Mouse (Mus musculus): Measurements from ENCODE around the gene Gm10392. TPM values are rescaled to one million over a fixed set of nuclear protein-coding genes. Genes with fewer than 3 reads are reported as not detected.
A peak's percentile ranks its signal among the peaks of the same experiment; 100 is the strongest.
"Not testable (repeated sequence)": the region's sequence is repeated elsewhere in the genome, so short reads cannot be mapped to it uniquely, and the experiment has no call there.

Gm10392 gene
- 0.17 TPM in 1 of 2 replicates, not detected in the other for polyA plus RNA-seq (2015; fragmentation: Nextera tagmentation; extraction: Ambion mirVana)

DNA sequence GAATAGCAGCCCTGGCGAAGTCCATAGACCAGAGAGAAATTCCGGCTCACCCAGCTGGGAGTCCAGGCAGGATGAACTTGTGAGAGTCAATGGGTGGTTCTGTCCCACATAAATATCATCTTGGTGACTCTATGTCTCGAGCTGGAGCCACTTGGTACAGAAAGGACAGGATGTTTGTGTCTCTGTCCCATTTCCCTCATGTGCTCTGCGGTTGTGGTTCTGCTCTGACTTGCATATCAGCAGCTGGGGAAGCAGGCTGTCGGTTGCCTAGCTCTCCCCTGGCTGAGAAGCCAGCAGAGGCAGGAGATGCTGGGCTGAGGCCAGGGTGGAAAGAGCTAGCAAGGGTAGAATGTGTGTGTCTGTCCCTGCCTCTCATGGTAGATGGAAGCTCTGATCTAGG lies at the start of gene Gm10392:
Gene Gm10392, minus strand, starts transcription at position 156 of the 400 bp plus-strand sequence.
- Histone ChIP-seq H3K4me1 (ENCODE audit: control insufficient read depth, insufficient read depth, low read length) (peaks cover 19% of the 10 kb centered on the region), H3K9me3 (replicated peaks; ENCODE audit: control insufficient read depth, low read length) (no peaks in the 10 kb centered on the region), H3K4me3 (replicated peaks; ENCODE audit: low read length) (no peak within 1 kb of the TSS), H3K27me3 (ENCODE audit: control insufficient read depth, insufficient read depth, low read length) (peaks cover 12% of the 10 kb centered on the region; the same call in 1 of the 2 replicates), H3K4me2 (ENCODE audit: low read depth, low read length) (no peak within 1 kb of the TSS), H3K36me3 (ENCODE audit: control insufficient read depth, insufficient read depth, low read length) (no peaks in the 10 kb centered on the region), H3K9ac (ENCODE audit: low read length) (peak within 1 kb of the TSS; percentile 9; the same call in 1 of the 2 replicates), H3K27ac (ENCODE audit: low read length) (no peak within 1 kb of the TSS; the same call in 1 of the 2 replicates)
- ATAC-seq (ENCODE audit: insufficient read depth, low FRiP score) = no peak
- 70% methylated on average over 5 of the region's 5 CpGs for WGBS

DNA sequence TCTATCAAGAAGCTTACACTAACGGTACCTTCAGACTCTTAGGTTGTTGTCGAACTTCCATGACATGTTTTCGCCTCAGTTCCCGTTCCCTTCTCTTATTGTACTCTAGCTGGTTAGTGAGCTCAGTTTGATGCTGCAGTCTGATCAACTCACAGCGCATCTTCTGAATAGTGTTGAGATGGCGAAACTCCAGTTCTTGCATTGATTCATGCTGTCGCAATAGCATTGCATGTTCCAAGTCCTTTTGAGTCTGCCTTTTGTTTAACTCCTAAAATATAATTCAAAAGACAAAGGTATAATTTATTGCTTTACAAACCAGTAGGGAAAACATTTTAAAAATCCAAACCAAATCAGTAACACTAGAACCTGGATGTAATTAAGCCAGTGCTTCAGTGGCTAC lies 26.3 kb upstream of the Gm10392 start:
- Histone ChIP-seq H3K9ac (ENCODE audit: low read length) (no peak overlapping the region), H3K36me3 (ENCODE audit: control insufficient read depth, insufficient read depth, low read length) (peaks cover 19% of the 10 kb centered on the region; the same call in 1 of the 2 replicates), H3K27me3 (ENCODE audit: control insufficient read depth, insufficient read depth, low read length) (no peaks in the 10 kb centered on the region), H3K4me2 (ENCODE audit: low read depth, low read length) (no peak overlapping the region), H3K4me1 (ENCODE audit: control insufficient read depth, insufficient read depth, low read length) (no peaks in the 10 kb centered on the region), H3K4me3 (replicated peaks; ENCODE audit: low read length) (no peak overlapping the region), H3K27ac (ENCODE audit: low read length) (no peak overlapping the region), H3K9me3 (replicated peaks; ENCODE audit: control insufficient read depth, low read length) (no peaks in the 10 kb centered on the region)
- ATAC-seq (ENCODE audit: insufficient read depth, low FRiP score) = no peak
- 93% methylated on average over 7 of the region's 7 CpGs for WGBS

DNA sequence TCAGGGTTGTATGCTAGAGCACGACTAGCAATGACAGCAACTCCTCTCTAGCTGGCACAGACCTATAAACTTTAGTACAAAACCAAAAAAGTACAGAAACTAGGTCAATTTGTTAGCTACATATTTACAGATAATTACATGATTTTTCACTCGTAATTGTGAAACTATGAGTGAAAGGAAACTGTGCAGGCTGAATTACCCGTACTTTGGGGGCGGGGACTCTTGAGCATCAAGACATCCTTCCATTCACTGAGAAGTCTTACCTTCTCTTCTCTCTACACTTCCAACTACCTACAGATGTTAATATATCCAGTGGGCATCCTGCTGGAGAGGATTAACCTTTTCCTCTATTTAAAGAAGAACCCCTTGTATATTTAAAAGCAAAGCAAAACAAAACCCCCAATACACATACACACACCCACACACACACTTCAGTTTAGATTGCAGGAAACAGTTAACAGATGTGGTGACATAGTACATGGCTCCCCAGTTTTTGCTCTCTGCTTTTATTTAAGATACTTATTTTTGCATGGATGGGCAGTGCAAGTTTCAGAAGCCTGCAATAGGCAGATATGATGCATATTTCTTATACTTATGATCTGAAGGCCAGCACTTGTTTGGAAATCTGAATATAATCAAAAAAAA lies 13.3 kb upstream of the Gm10392 start:
- H3K9me3 ChIP-seq (replicated peaks; ENCODE audit: control insufficient read depth, low read length) = no peaks in the 10 kb centered on the region
- H3K9ac ChIP-seq (ENCODE audit: low read length) = no peak overlapping the region
- 84% methylated on average over 4 of the region's 4 CpGs for WGBS
- no peak for ATAC-seq (ENCODE audit: insufficient read depth, low FRiP score)
- H3K4me3 ChIP-seq (replicated peaks; ENCODE audit: low read length) = no peak overlapping the region
- H3K27ac ChIP-seq (ENCODE audit: low read length) = no peak overlapping the region
- no peaks in the 10 kb centered on the region for H3K36me3 ChIP-seq (ENCODE audit: control insufficient read depth, insufficient read depth, low read length)
- no peaks in the 10 kb centered on the region for H3K27me3 ChIP-seq (ENCODE audit: control insufficient read depth, insufficient read depth, low read length)
- no peaks in the 10 kb centered on the region for H3K4me1 ChIP-seq (ENCODE audit: control insufficient read depth, insufficient read depth, low read length)
- H3K4me2 ChIP-seq (ENCODE audit: low read depth, low read length) = no peak overlapping the region

DNA sequence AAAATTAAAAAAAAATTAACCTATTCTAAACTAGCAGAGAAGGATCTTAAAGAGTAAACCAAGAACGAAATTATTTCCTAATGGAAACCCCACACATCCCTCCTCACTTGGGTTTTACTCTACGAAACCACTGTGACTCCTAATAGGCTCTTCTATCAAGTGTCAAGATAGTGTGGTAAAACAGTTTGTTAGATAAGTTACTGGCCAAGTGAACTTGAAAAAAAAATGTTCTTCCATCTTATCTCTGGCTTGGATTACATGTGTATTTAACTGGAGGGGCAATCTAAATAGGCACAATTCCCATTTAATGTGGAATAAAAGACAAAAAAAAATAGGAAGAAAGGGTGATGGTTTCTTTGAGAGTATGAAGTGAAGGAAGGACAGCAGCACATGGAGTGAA lies 11.9 kb upstream of the Gm10392 start:
- 74% methylated on average over 2 of the region's 2 CpGs for WGBS
- H3K36me3 ChIP-seq (ENCODE audit: control insufficient read depth, insufficient read depth, low read length) = no peaks in the 10 kb centered on the region

DNA sequence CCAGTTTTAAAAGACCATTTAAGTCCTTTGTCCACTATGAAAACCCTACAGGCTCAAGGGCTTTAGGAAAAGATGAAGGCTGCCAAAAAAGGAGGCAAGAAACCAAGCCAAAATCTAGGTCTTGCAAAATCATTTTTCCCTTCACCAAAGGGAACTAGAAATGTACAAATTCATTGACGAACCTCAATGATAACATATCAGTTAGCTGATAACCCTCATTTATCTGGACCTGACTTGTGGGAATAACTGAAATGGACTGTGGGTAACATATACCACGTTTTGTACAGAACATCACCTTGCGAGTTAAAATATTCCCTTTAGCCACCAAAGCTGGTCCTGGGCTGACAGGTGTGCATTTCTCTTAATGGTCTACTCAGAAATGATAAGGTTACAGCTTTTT lies 10.6 kb upstream of the Gm10392 start:
- no peak for ATAC-seq (ENCODE audit: insufficient read depth, low FRiP score)
- Histone ChIP-seq H3K9me3 (replicated peaks; ENCODE audit: control insufficient read depth, low read length) (no peaks in the 10 kb centered on the region), H3K4me1 (ENCODE audit: control insufficient read depth, insufficient read depth, low read length) (no peaks in the 10 kb centered on the region), H3K4me3 (replicated peaks; ENCODE audit: low read length) (no peak overlapping the region), H3K4me2 (ENCODE audit: low read depth, low read length) (no peak overlapping the region), H3K27ac (ENCODE audit: low read length) (no peak overlapping the region), H3K36me3 (ENCODE audit: control insufficient read depth, insufficient read depth, low read length) (no peaks in the 10 kb centered on the region), H3K27me3 (ENCODE audit: control insufficient read depth, insufficient read depth, low read length) (no peaks in the 10 kb centered on the region), H3K9ac (ENCODE audit: low read length) (no peak overlapping the region)
- 66% methylated on average over 3 of the region's 3 CpGs for WGBS

More for the DNA sequence above, 11.9 kb upstream of the Gm10392 start:
- no peaks in the 10 kb centered on the region for H3K4me1 ChIP-seq (ENCODE audit: control insufficient read depth, insufficient read depth, low read length)
- no peak overlapping the region for H3K9ac ChIP-seq (ENCODE audit: low read length)
- H3K9me3 ChIP-seq (replicated peaks; ENCODE audit: control insufficient read depth, low read length) = no peaks in the 10 kb centered on the region
- H3K27me3 ChIP-seq (ENCODE audit: control insufficient read depth, insufficient read depth, low read length) = no peaks in the 10 kb centered on the region
- ATAC-seq (ENCODE audit: insufficient read depth, low FRiP score) = no peak
- H3K4me2 ChIP-seq (ENCODE audit: low read depth, low read length) = no peak overlapping the region
- no peak overlapping the region for H3K27ac ChIP-seq (ENCODE audit: low read length)
- no peak overlapping the region for H3K4me3 ChIP-seq (replicated peaks; ENCODE audit: low read length)

DNA sequence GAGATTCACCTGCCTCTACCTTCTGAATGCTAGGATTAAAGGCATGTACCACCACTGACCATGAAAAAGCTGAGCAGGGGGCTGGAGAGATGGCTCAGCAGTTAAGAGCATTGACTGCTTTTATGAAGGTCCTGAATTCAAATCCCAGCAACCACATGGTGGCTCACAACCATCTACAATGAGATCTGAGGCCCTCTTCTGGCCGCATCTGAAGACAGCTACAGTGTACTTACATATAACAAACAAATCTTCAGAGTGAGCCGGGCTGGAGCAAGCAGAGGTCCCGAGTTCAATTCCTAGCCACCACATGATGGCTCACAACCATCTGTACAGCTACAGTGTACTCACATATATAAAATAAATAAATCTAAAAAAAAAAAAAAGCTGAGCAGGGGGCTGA lies 9.4 kb upstream of the Gm10392 start:
- H3K4me1 ChIP-seq (ENCODE audit: control insufficient read depth, insufficient read depth, low read length); H3K4me3 ChIP-seq (replicated peaks; ENCODE audit: low read length); ATAC-seq (ENCODE audit: insufficient read depth, low FRiP score); H3K4me2 ChIP-seq (ENCODE audit: low read depth, low read length); H3K9me3 ChIP-seq (replicated peaks; ENCODE audit: control insufficient read depth, low read length); H3K27ac ChIP-seq (ENCODE audit: low read length); H3K9ac ChIP-seq (ENCODE audit: low read length); H3K36me3 ChIP-seq (ENCODE audit: control insufficient read depth, insufficient read depth, low read length); H3K27me3 ChIP-seq (ENCODE audit: control insufficient read depth, insufficient read depth, low read length): not testable (repeated sequence)
- 86% methylated on average over 3 of the region's 3 CpGs for WGBS

DNA sequence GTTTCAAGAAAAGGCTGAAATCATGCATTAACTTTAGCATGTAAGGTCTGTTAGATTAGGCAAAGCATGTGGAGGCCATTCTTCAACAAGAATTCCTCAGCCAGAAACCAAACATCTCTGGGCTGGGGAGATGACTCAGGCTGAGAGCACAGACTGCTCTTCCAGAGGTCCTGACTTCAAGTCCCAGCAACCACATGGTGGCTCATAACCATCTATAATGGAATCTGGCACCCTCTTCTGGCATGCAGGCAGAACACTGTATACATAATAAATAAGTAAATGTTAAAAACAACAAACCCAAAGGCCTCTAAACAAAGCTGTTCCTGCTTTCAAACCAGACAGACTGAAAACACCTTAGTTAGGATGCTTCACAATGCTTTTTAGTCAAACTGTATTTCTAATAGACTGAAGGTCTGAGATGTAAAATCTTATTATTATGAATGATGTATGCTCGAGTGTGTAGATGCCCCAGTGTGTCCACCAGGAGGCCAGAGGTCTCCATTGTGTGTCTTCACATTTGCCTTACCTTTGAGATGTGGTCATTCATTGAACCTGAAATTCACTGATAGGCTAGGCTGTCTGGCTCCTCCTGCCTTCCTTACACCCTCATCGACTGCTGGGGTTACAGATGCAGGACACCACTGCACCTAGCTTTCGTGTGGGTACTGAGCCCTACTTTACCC lies 6.9 kb upstream of the Gm10392 start:
- WGBS = 68% methylated on average over 3 of the region's 3 CpGs
- no peak overlapping the region for H3K9ac ChIP-seq (ENCODE audit: low read length)

DNA sequence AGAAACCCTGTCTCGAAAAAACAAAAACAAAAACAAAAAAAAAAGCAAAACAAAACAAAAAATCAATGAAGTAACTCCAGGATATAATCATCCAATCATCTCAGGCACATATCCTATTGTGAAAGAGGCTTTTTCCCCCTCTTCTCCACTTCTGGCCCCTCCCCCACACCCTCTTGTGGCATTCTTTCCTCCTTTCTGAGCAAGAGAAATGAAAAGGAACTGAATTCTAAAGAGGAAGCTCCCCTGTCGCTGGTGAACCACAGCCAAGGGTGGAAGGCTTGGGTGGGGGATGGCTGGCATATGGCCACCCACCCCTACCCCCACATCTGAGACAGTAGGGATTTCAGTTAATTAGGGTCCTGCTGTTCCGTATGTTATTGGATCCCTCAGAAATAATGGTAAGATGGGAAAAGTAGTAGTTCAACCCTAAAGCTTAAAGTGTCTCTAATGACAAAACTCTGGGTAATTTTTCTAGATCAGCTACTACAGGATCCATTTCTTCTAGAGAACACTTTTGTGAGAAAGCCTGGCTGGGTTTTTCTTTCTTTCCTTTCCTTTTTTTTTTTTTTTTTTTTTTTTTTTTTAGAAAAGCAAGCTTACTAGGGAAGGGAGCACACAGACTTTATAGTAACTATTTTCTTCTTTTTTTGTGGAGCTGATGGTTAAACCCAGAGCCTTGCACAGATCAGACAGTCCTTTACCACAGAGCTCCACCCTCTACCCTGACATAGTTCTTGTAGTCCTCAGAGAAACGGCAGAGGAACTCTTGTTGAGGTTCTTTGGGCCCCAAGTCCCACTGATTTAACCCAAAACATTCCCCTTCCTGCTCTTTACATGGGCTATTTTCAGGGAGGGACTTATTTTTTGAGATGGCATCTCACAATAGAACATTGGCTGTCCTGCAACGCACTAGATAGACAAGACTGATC lies 1.9 kb upstream of the Gm10392 start:
- Histone ChIP-seq H3K27ac (ENCODE audit: low read length) (no peak overlapping the region), H3K36me3 (ENCODE audit: control insufficient read depth, insufficient read depth, low read length) (no peaks in the 10 kb centered on the region), H3K9ac (ENCODE audit: low read length) (no peak overlapping the region), H3K27me3 (ENCODE audit: control insufficient read depth, insufficient read depth, low read length) (peaks cover 12% of the 10 kb centered on the region; the same call in 1 of the 2 replicates), H3K4me1 (ENCODE audit: control insufficient read depth, insufficient read depth, low read length) (peaks cover 4% of the 10 kb centered on the region; the same call in 1 of the 2 replicates), H3K4me3 (replicated peaks; ENCODE audit: low read length) (no peak overlapping the region), H3K4me2 (ENCODE audit: low read depth, low read length) (no peak overlapping the region), H3K9me3 (replicated peaks; ENCODE audit: control insufficient read depth, low read length) (no peaks in the 10 kb centered on the region)
- 55% methylated on average over 5 of the region's 5 CpGs for WGBS
- ATAC-seq (ENCODE audit: insufficient read depth, low FRiP score) = no peak

More for the DNA sequence above, 6.9 kb upstream of the Gm10392 start:
- Histone ChIP-seq H3K4me3 (replicated peaks; ENCODE audit: low read length) (no peak overlapping the region), H3K9me3 (replicated peaks; ENCODE audit: control insufficient read depth, low read length) (no peaks in the 10 kb centered on the region), H3K27me3 (ENCODE audit: control insufficient read depth, insufficient read depth, low read length) (no peaks in the 10 kb centered on the region), H3K27ac (ENCODE audit: low read length) (no peak overlapping the region), H3K36me3 (ENCODE audit: control insufficient read depth, insufficient read depth, low read length) (no peaks in the 10 kb centered on the region), H3K4me1 (ENCODE audit: control insufficient read depth, insufficient read depth, low read length) (no peaks in the 10 kb centered on the region), H3K4me2 (ENCODE audit: low read depth, low read length) (no peak overlapping the region)
- ATAC-seq (ENCODE audit: insufficient read depth, low FRiP score) = no peak
